Mouse (Mus musculus): ENCODE data around the gene Hnrnpul2. TPM values are rescaled to one million over a fixed set of nuclear protein-coding genes. Genes with fewer than 3 reads are reported as not detected.

Hnrnpul2 gene
- polyA plus RNA-seq, 1 experiment from 2014 or later: 6.0 TPM

GRCm38 (mm10) chr19:8798264-8798946, 21.4 kb upstream of the Hnrnpul2 start, which contains the start of gene Polr2g:
Polr2g (minus strand) TSS chr19:8798577.
- H3K27ac ChIP-seq: peak within 1 kb of the TSS; percentile 60
- 2% methylated on average over 25 of the region's 25 CpGs for WGBS

GRCm38 (mm10) chr19:8798947-8799315, 20.9 kb upstream of the Hnrnpul2 start:
- Histone ChIP-seq H3K27me3 (no peaks in the 10 kb centered on the region), H3K4me3 (replicated peaks) (peak overlapping the region; percentile 64; the same call in 1 of the 2 replicates), H3K27ac (no peak overlapping the region), H3K9me3 (no peaks in the 10 kb centered on the region), H3K9ac (replicated peaks) (no peak overlapping the region), H3K4me2 (peak overlapping the region; percentile 81), H3K4me1 (replicated peaks) (peaks cover 14% of the 10 kb centered on the region), H3K36me3 (peaks cover 26% of the 10 kb centered on the region)
- no peak for ATAC-seq (ENCODE audit: insufficient number of reproducible peaks, insufficient read depth, low FRiP score, low TSS enrichment, low read depth)

More at GRCm38 (mm10) chr19:8798264-8798946, 21.4 kb upstream of the Hnrnpul2 start, which contains the start of gene Polr2g:
- Histone ChIP-seq H3K27me3 (no peaks in the 10 kb centered on the region), H3K9ac (replicated peaks) (peak within 1 kb of the TSS; percentile 79), H3K4me2 (peak within 1 kb of the TSS; percentile 81), H3K9me3 (no peaks in the 10 kb centered on the region), H3K4me1 (replicated peaks) (peaks cover 14% of the 10 kb centered on the region), H3K4me3 (replicated peaks) (peak within 1 kb of the TSS; percentile 64), H3K36me3 (peaks cover 28% of the 10 kb centered on the region)
- peak; percentile 74 for ATAC-seq (ENCODE audit: insufficient number of reproducible peaks, insufficient read depth, low FRiP score, low TSS enrichment, low read depth)

GRCm38 (mm10) chr19:8802130-8802821, 17.5 kb upstream of the Hnrnpul2 start, which contains the start of gene Zbtb3:
Zbtb3 (plus strand) TSS chr19:8802555.
- peak; percentile 96 for ATAC-seq (ENCODE audit: insufficient number of reproducible peaks, insufficient read depth, low FRiP score, low TSS enrichment, low read depth)
- WGBS: under 1% methylated on average over 30 of the region's 30 CpGs

DNA sequence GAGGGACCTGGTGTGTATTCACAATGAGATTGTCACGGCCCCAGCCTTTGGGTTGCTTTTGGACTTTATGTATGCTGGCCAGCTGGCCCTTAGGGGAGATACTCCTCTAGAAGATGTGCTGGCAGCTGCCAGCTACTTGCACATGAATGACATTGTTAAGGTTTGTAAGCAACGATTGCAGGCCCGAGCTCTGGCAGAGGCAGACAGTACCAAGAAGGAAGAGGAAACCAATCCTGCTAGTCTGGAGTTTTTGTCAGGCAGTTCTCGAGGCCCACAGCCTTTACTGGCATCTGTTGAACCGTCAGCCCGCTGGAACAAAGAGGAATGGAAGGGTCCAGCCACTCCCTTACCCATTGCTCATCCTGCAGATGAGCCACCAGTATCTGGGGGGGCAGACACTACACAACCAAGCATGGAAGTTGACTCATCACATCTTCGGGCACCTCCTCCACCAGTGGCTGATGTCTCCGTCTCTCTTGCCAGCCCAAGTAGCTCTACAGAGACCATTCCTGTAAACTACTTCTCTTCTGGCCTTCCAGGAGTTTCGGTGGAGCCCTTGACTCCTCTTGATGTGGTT, 16.5 kb upstream of the Hnrnpul2 start:
- H3K36me3 ChIP-seq: peaks cover 45% of the 10 kb centered on the region
- H3K27me3 ChIP-seq: no peaks in the 10 kb centered on the region
- peak overlapping the region; percentile 54; the same call in 1 of the 2 replicates for H3K4me3 ChIP-seq (replicated peaks)
- H3K4me1 ChIP-seq (replicated peaks): peaks cover 6% of the 10 kb centered on the region
- 93% methylated on average over 9 of the region's 9 CpGs for WGBS
- no peaks in the 10 kb centered on the region for H3K9me3 ChIP-seq
- H3K9ac ChIP-seq (replicated peaks): no peak overlapping the region
- H3K27ac ChIP-seq: peak overlapping the region; percentile 81; the same call in 1 of the 2 replicates
- H3K4me2 ChIP-seq: peak overlapping the region; percentile 70
- no peak for ATAC-seq (ENCODE audit: insufficient number of reproducible peaks, insufficient read depth, low FRiP score, low TSS enrichment, low read depth)

More at GRCm38 (mm10) chr19:8802130-8802821, 17.5 kb upstream of the Hnrnpul2 start, which contains the start of gene Zbtb3:
- H3K27me3 ChIP-seq: no peaks in the 10 kb centered on the region
- peak within 1 kb of the TSS; percentile 54 for H3K4me3 ChIP-seq (replicated peaks)
- peaks cover 11% of the 10 kb centered on the region for H3K4me1 ChIP-seq (replicated peaks)
- peaks cover 34% of the 10 kb centered on the region for H3K36me3 ChIP-seq
- peak within 1 kb of the TSS; percentile 81 for H3K27ac ChIP-seq
- peak within 1 kb of the TSS; percentile 70 for H3K4me2 ChIP-seq
- H3K9ac ChIP-seq (replicated peaks): peak within 1 kb of the TSS; percentile 40; the same call in 1 of the 2 replicates
- no peaks in the 10 kb centered on the region for H3K9me3 ChIP-seq

- H3K36me3 ChIP-seq: peaks cover 52% of the 10 kb centered on the region
- H3K27ac ChIP-seq: no peak overlapping the region
These were observed 15.7 kb upstream of the Hnrnpul2 start for GRCm38 (mm10) chr19:8803879-8804660.

GRCm38 (mm10) chr19:8806810-8807209, 13.0 kb upstream of the Hnrnpul2 start:
- no peak for ATAC-seq (ENCODE audit: insufficient number of reproducible peaks, insufficient read depth, low FRiP score, low TSS enrichment, low read depth)
- 94% methylated on average over 5 of the region's 5 CpGs for WGBS
- Histone ChIP-seq H3K27ac (no peak overlapping the region), H3K36me3 (peaks cover 75% of the 10 kb centered on the region), H3K27me3 (no peaks in the 10 kb centered on the region), H3K9me3 (no peaks in the 10 kb centered on the region), H3K9ac (replicated peaks) (no peak overlapping the region), H3K4me2 (no peak overlapping the region), H3K4me3 (replicated peaks) (no peak overlapping the region), H3K4me1 (replicated peaks) (peaks cover 6% of the 10 kb centered on the region)

More at GRCm38 (mm10) chr19:8803879-8804660, 15.7 kb upstream of the Hnrnpul2 start:
- Histone ChIP-seq H3K9ac (replicated peaks) (no peak overlapping the region), H3K4me2 (no peak overlapping the region), H3K27me3 (no peaks in the 10 kb centered on the region), H3K4me3 (replicated peaks) (no peak overlapping the region), H3K9me3 (no peaks in the 10 kb centered on the region), H3K4me1 (replicated peaks) (peaks cover 6% of the 10 kb centered on the region)
- 88% methylated on average over 11 of the region's 11 CpGs for WGBS
- ATAC-seq (ENCODE audit: insufficient number of reproducible peaks, insufficient read depth, low FRiP score, low TSS enrichment, low read depth): no peak

GRCm38 (mm10) chr19:8815812-8816211, 4.0 kb upstream of the Hnrnpul2 start:
- H3K36me3 ChIP-seq: peaks cover 60% of the 10 kb centered on the region
- H3K4me1 ChIP-seq (replicated peaks): peaks cover 22% of the 10 kb centered on the region
- no peak overlapping the region for H3K4me3 ChIP-seq (replicated peaks)
- no peak for ATAC-seq (ENCODE audit: insufficient number of reproducible peaks, insufficient read depth, low FRiP score, low TSS enrichment, low read depth)
- WGBS: 82% methylated on average over 11 of the region's 11 CpGs
- no peak overlapping the region for H3K9ac ChIP-seq (replicated peaks)
- H3K4me2 ChIP-seq: no peak overlapping the region
- H3K9me3 ChIP-seq: no peaks in the 10 kb centered on the region
- H3K27ac ChIP-seq: no peak overlapping the region
- H3K27me3 ChIP-seq: no peaks in the 10 kb centered on the region

GRCm38 (mm10) chr19:8817001-8817400, 2.8 kb upstream of the Hnrnpul2 start:
- H3K9me3 ChIP-seq: no peaks in the 10 kb centered on the region
- H3K9ac ChIP-seq (replicated peaks): peak overlapping the region; percentile 47
- H3K27me3 ChIP-seq: no peaks in the 10 kb centered on the region
- no peak overlapping the region for H3K27ac ChIP-seq
- H3K36me3 ChIP-seq: peaks cover 50% of the 10 kb centered on the region
- ATAC-seq (ENCODE audit: insufficient number of reproducible peaks, insufficient read depth, low FRiP score, low TSS enrichment, low read depth): no peak
- H3K4me2 ChIP-seq: peak overlapping the region; percentile 99
- WGBS: 85% methylated on average over 3 of the region's 3 CpGs
- peak overlapping the region; percentile 15; the same call in 1 of the 2 replicates for H3K4me3 ChIP-seq (replicated peaks)
- peaks cover 29% of the 10 kb centered on the region for H3K4me1 ChIP-seq (replicated peaks)

GRCm38 (mm10) chr19:8818301-8818798, 1.5 kb upstream of the Hnrnpul2 start:
- no peak for ATAC-seq (ENCODE audit: insufficient number of reproducible peaks, insufficient read depth, low FRiP score, low TSS enrichment, low read depth)
- peak overlapping the region; percentile 99 for H3K27ac ChIP-seq
- H3K4me1 ChIP-seq (replicated peaks): peaks cover 41% of the 10 kb centered on the region
- peaks cover 43% of the 10 kb centered on the region for H3K36me3 ChIP-seq
- peak overlapping the region; percentile 99 for H3K4me2 ChIP-seq
- H3K27me3 ChIP-seq: no peaks in the 10 kb centered on the region
- peak overlapping the region; percentile 83 for H3K9ac ChIP-seq (replicated peaks)
- H3K4me3 ChIP-seq (replicated peaks): peak overlapping the region; percentile 100
- H3K9me3 ChIP-seq: no peaks in the 10 kb centered on the region
- WGBS: 27% methylated on average over 14 of the region's 14 CpGs

DNA sequence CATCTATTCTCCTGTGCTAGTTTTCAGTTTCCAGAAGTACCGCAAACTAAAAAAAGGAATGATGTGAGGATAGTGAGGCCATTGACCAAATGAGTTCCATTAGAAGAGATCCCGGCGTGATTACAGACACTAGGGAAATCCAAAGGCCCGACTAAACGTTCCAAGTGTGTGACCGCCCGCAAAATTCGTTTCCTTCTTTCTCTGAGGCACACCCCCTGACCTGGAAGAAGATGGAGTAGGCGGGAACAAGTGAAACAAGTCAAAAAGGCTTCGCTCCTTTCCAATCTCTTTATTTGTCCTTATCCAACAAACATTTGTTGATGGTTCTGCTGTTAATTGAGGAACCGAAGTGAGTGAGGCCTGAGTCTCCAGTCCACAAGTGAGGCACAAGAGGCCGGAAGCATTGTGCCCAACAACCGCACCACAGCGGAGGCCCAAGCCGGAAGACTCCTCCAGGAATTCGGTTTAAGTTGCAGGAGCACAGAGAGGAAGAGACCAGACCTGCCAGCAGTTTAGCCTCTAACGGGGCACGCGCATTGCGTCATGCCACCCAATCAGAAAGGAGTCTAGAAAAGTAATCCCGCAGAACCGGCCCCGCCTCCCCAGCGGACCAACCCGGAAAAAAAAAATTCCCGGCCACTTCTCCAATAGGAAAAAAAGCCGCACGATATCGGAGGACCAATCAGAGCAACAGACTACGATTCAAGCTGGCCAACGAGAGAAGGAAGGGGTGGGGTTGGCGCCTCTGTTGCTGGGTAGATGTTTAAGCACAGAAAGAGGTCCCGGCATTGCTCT, 812 bp upstream of the Hnrnpul2 start, which contains the start of gene Ttc9c:
Ttc9c (minus strand) TSS at position 533 of the 795 bp plus-strand sequence.
- peaks cover 41% of the 10 kb centered on the region for H3K4me1 ChIP-seq (replicated peaks)
- peak within 1 kb of the TSS; percentile 99 for H3K4me2 ChIP-seq
- WGBS: under 1% methylated on average over 33 of the region's 33 CpGs
- H3K9me3 ChIP-seq: no peaks in the 10 kb centered on the region
- H3K4me3 ChIP-seq (replicated peaks): peak within 1 kb of the TSS; percentile 100
- H3K36me3 ChIP-seq: peaks cover 43% of the 10 kb centered on the region
- peak within 1 kb of the TSS; percentile 99 for H3K27ac ChIP-seq
- peak within 1 kb of the TSS; percentile 97 for H3K9ac ChIP-seq (replicated peaks)
- peak; percentile 93 for ATAC-seq (ENCODE audit: insufficient number of reproducible peaks, insufficient read depth, low FRiP score, low TSS enrichment, low read depth)
- no peaks in the 10 kb centered on the region for H3K27me3 ChIP-seq

Data from limb, embryonic 12.5 days (tissue).